11 mouse cellular contexts compared by ENCODE assay signal in genomic region chr2:155020247-155020826, GRCm38 (mm10). TPM values are rescaled to one million over a fixed set of nuclear protein-coding genes. Genes with fewer than 3 reads are reported as not detected.
DNase-seq lines count a peak whose midpoint lies in the region; ATAC-seq and TF ChIP-seq lines count a peak whose summit lies in the region.
"Not testable (repeated sequence)": the region's sequence is repeated elsewhere in the genome, so short reads cannot be mapped to it uniquely, and the experiment has no call there.
"Had no signal": no experiment of that assay in that cellular context is flagged by ENCODE, and none has a peak within 500 bp of the region (broad histone marks: within the 10 kb centered on the region; RNA-seq: fewer than 3 reads in every experiment).

No protein-coding gene starts in this region.

- H3K27me3 ChIP-seq in MEL (ENCODE audit: control insufficient read depth in 1 of 2, insufficient read depth in 2 of 2, low read length in 2 of 2); forebrain, embryonic 14.5 days (replicated peaks; ENCODE audit: control insufficient read depth, insufficient read depth, low read length); hindbrain, embryonic 11.5 days (ENCODE audit: control insufficient read depth, insufficient read depth, low read length); intestine, postnatal 0 days (replicated peaks; ENCODE audit: control insufficient read depth, insufficient read depth, low read length); midbrain, embryonic 14.5 days (ENCODE audit: control insufficient read depth, insufficient read depth, low read length); stomach, embryonic 15.5 days (replicated peaks): not testable (repeated sequence)
- peaks cover 23% of the 10 kb centered on the region for H3K27me3 ChIP-seq in liver, embryonic 13.5 days

- H3K9me3 ChIP-seq in MEL (replicated peaks; ENCODE audit: insufficient read depth, low read length); forebrain, embryonic 14.5 days (replicated peaks; ENCODE audit: control insufficient read depth, low read length); hindbrain, embryonic 11.5 days (ENCODE audit: control insufficient read depth, low read length); intestine, postnatal 0 days (ENCODE audit: control insufficient read depth); liver, embryonic 13.5 days (replicated peaks); midbrain, embryonic 14.5 days (ENCODE audit: control insufficient read depth, low read length); stomach, embryonic 15.5 days: not testable (repeated sequence)

- 21% methylated on average over 20 of the region's 20 CpGs for WGBS in forebrain, embryonic 14.5 days
- WGBS in hindbrain, embryonic 11.5 days = 19% methylated on average over 20 of the region's 20 CpGs
- WGBS in intestine, postnatal 0 days = 63% methylated on average over 20 of the region's 20 CpGs
- WGBS in liver, embryonic 13.5 days (ENCODE audit: insufficient replicate concordance) = 49% methylated on average over 20 of the region's 20 CpGs
- 22% methylated on average over 20 of the region's 20 CpGs for WGBS in midbrain, embryonic 14.5 days
- 47% methylated on average over 20 of the region's 20 CpGs for WGBS in stomach, embryonic 15.5 days

- not testable (repeated sequence) for TF ChIP-seq RAD21 in MEL (IDR thresholded peaks at IDR 0.05; ENCODE audit: low read depth, low read length)

- H3K4me2 ChIP-seq in forebrain, embryonic 14.5 days (ENCODE audit: low read length) = peak overlapping the region; percentile 62
- peak overlapping the region; percentile 78; the same call in 1 of the 2 replicates for H3K4me2 ChIP-seq in hindbrain, embryonic 11.5 days (replicated peaks; ENCODE audit: low read depth, low read length)
- H3K4me2 ChIP-seq in intestine, postnatal 0 days (replicated peaks; ENCODE audit: low read depth) = peak overlapping the region; percentile 94; the same call in 1 of the 2 replicates
- peak overlapping the region; percentile 83; the same call in 1 of the 2 replicates for H3K4me2 ChIP-seq in liver, embryonic 13.5 days
- H3K4me2 ChIP-seq in midbrain, embryonic 14.5 days (ENCODE audit: low read length) = peak overlapping the region; percentile 92
- H3K4me2 ChIP-seq in stomach, embryonic 15.5 days = peak overlapping the region; percentile 93; the same call in 1 of the 2 replicates

- not testable (repeated sequence) for H3K36me3 ChIP-seq in MEL (ENCODE audit: control insufficient read depth in 1 of 2, insufficient read depth in 2 of 2, low read length in 2 of 2); forebrain, embryonic 14.5 days (ENCODE audit: control insufficient read depth, insufficient read depth, low read length); hindbrain, embryonic 11.5 days (ENCODE audit: control insufficient read depth, insufficient read depth, low read length); intestine, postnatal 0 days (ENCODE audit: control insufficient read depth, insufficient read depth); liver, embryonic 13.5 days; midbrain, embryonic 14.5 days (ENCODE audit: control insufficient read depth, insufficient read depth, low read length); stomach, embryonic 15.5 days

- DNase-seq in MEL (ENCODE audit: low read depth, low spot score); forebrain, embryonic 14.5 days (ENCODE audit: low spot score); hindbrain, embryonic 11.5 days (ENCODE audit: low spot score); liver, embryonic 13.5 days; midbrain, embryonic 14.5 days: not testable (repeated sequence)
- peak; percentile 35 for DNase-seq in embryo, embryonic 9.5 days (ENCODE audit: extremely low spot score)

- not testable (repeated sequence) for ATAC-seq in forebrain, embryonic 14.5 days; hindbrain, embryonic 11.5 days (ENCODE audit: low FRiP score); intestine, postnatal 0 days; liver, embryonic 13.5 days (ENCODE audit: low read depth); midbrain, embryonic 14.5 days (ENCODE audit: low FRiP score, low TSS enrichment); stomach, embryonic 15.5 days (ENCODE audit: insufficient read depth, low FRiP score, low read depth)

- TF ChIP-seq CTCF in MEL (IDR thresholded peaks at IDR 0.05 in 2 of 3, conservative IDR thresholded peaks at IDR 0.05 in 1 of 3; ENCODE audit: control insufficient read depth in 1 of 3, insufficient read depth in 1 of 3, low read depth in 2 of 3, low read length in 3 of 3, poor library complexity in 1 of 3, severe bottlenecking in 1 of 3); intestine, postnatal 0 days (IDR thresholded peaks at IDR 0.05; ENCODE audit: low read depth): not testable (repeated sequence)

- peak overlapping the region; percentile 0; the same call in 1 of the 2 replicates for H3K9ac ChIP-seq in MEL (ENCODE audit: control insufficient read depth, low read depth, low read length, poor library complexity, severe bottlenecking)
- H3K9ac ChIP-seq in forebrain, embryonic 14.5 days (ENCODE audit: low read length); intestine, postnatal 0 days (ENCODE audit: low read depth, low read length); liver, embryonic 13.5 days; midbrain, embryonic 14.5 days (replicated peaks; ENCODE audit: low read length); stomach, embryonic 15.5 days: not testable (repeated sequence)
- 0 out of 2 replicates have a peak overlapping the region, but pooled peaks have one; percentile 23 for H3K9ac ChIP-seq in hindbrain, embryonic 11.5 days (ENCODE audit: low read depth, low read length)

- peaks cover 9 to 10% of the 10 kb centered on the region in 2 experiments for H3K4me1 ChIP-seq in MEL (ENCODE audit: control insufficient read depth in 1 of 2, insufficient read depth in 2 of 2, low read length in 2 of 2)
- H3K4me1 ChIP-seq in forebrain, embryonic 14.5 days (ENCODE audit: control insufficient read depth, insufficient read depth, low read length); hindbrain, embryonic 11.5 days (replicated peaks; ENCODE audit: control insufficient read depth, insufficient read depth, low read length); intestine, postnatal 0 days (replicated peaks; ENCODE audit: control insufficient read depth, insufficient read depth, low read length); midbrain, embryonic 14.5 days (ENCODE audit: control insufficient read depth, insufficient read depth, low read length); stomach, embryonic 15.5 days: not testable (repeated sequence)
- H3K4me1 ChIP-seq in liver, embryonic 13.5 days (replicated peaks) = peaks cover 13% of the 10 kb centered on the region

- not testable (repeated sequence) for H3K79me2 ChIP-seq in MEL (ENCODE audit: control insufficient read depth, insufficient read depth, low read length, poor library complexity)

- H3K27ac ChIP-seq in MEL (ENCODE audit: control insufficient read depth, low read depth, low read length); hindbrain, embryonic 11.5 days (ENCODE audit: low read depth, low read length); intestine, postnatal 0 days (ENCODE audit: low read depth, low read length); liver, embryonic 13.5 days; midbrain, embryonic 14.5 days (replicated peaks; ENCODE audit: low read depth, low read length); stomach, embryonic 15.5 days: not testable (repeated sequence)
- H3K27ac ChIP-seq in forebrain, embryonic 14.5 days (ENCODE audit: low read depth, low read length) = peak overlapping the region; percentile 84; the same call in 1 of the 2 replicates

- TF ChIP-seq POLR2A in MEL (IDR thresholded peaks at IDR 0.05; ENCODE audit: control insufficient read depth in 1 of 2, insufficient read depth in 1 of 2, low read depth in 1 of 2, low read length in 2 of 2, poor library complexity in 1 of 2) = not testable (repeated sequence)

- H3K4me3 ChIP-seq in MEL (ENCODE audit: control insufficient read depth in 1 of 2, insufficient read depth in 1 of 2, low read depth in 2 of 2, low read length in 2 of 2) = peak overlapping the region in 1 of 2 experiments; percentile 75; a peak in 2 of 4 replicates
- not testable (repeated sequence) for H3K4me3 ChIP-seq in forebrain, embryonic 14.5 days (ENCODE audit: low read depth, low read length); hindbrain, embryonic 11.5 days (ENCODE audit: low read depth, low read length); intestine, postnatal 0 days (ENCODE audit: low read depth, low read length); liver, embryonic 13.5 days (replicated peaks); midbrain, embryonic 14.5 days (replicated peaks; ENCODE audit: low read depth, low read length); stomach, embryonic 15.5 days (replicated peaks)

- not testable (repeated sequence) for TF ChIP-seq EP300 in MEL (IDR thresholded peaks at IDR 0.05; ENCODE audit: low read depth in 1 of 2, low read length in 2 of 2)

RNA-seq across cellular contexts. Expression of gene Gm14226, which starts 2.3 kb away (rescaled TPM):
- total RNA-seq in MEL (2012; rRNA removed) = 0.08 and 0.13 TPM in 2 replicates
- polyA plus RNA-seq in MEL (2012; ENCODE audit: insufficient read depth in 1 of 2, insufficient read length in 2 of 2, low read depth in 1 of 2, low replicate concordance in 2 of 2, missing spikeins in 1 of 2) = under 1 TPM in 1 of 2 experiments, not detected in 1; 0.07 TPM
- not detected in 2 replicates for polyA plus RNA-seq in forebrain, embryonic 14.5 days (2014; fragmentation: Nextera tagmentation; extraction: Ambion mirVana)
- polyA plus RNA-seq in hindbrain, embryonic 11.5 days (2014; fragmentation: Nextera tagmentation; extraction: Ambion mirVana) = 0.60 and 0.62 TPM in 2 replicates
- 0.24 and 0.31 TPM in 2 replicates for polyA plus RNA-seq in intestine, postnatal 0 days (2015; fragmentation: Nextera tagmentation; extraction: Ambion mirVana)
- polyA plus RNA-seq in liver, embryonic 13.5 days (2015; fragmentation: Nextera tagmentation; extraction: Ambion mirVana) = 0.41 and 0.68 TPM in 2 replicates
- 0.11 and 0.22 TPM in 2 replicates for polyA plus RNA-seq in midbrain, embryonic 14.5 days (2014; fragmentation: Nextera tagmentation; extraction: Ambion mirVana)
- 2.6 and 3.1 TPM in 2 replicates for polyA plus RNA-seq in stomach, embryonic 15.5 days (2015; fragmentation: Nextera tagmentation; extraction: Ambion mirVana)
- total RNA-seq: gastrocnemius, postnatal 36 days; megakaryocyte, adult 5-6 weeks had no signal
- polyA plus RNA-seq: small intestine, adult 2 months had no signal

RNA-seq across cellular contexts. Expression of gene Ahcy, which starts 54.0 kb away (rescaled TPM):
- total RNA-seq in MEL (2012; rRNA removed) = 255 and 325 TPM in 2 replicates
- 1,000 to 10,000 TPM in 1 of 2 experiments, 100 to 1,000 TPM in 1; 364 to 5,082 TPM for polyA plus RNA-seq in MEL (2012; ENCODE audit: insufficient read depth in 1 of 2, insufficient read length in 2 of 2, low read depth in 1 of 2, low replicate concordance in 2 of 2, missing spikeins in 1 of 2)
- polyA plus RNA-seq in forebrain, embryonic 14.5 days (2014; fragmentation: Nextera tagmentation; extraction: Ambion mirVana) = 53.4 and 60.8 TPM in 2 replicates
- 75.6 and 75.8 TPM in 2 replicates for polyA plus RNA-seq in hindbrain, embryonic 11.5 days (2014; fragmentation: Nextera tagmentation; extraction: Ambion mirVana)
- polyA plus RNA-seq in intestine, postnatal 0 days (2015; fragmentation: Nextera tagmentation; extraction: Ambion mirVana) = 45.7 and 47.9 TPM in 2 replicates
- 63.1 and 65.3 TPM in 2 replicates for polyA plus RNA-seq in liver, embryonic 13.5 days (2015; fragmentation: Nextera tagmentation; extraction: Ambion mirVana)
- polyA plus RNA-seq in midbrain, embryonic 14.5 days (2014; fragmentation: Nextera tagmentation; extraction: Ambion mirVana) = 35.9 and 41.8 TPM in 2 replicates
- 63.5 and 72.9 TPM in 2 replicates for polyA plus RNA-seq in stomach, embryonic 15.5 days (2015; fragmentation: Nextera tagmentation; extraction: Ambion mirVana)
